Mouse (Mus musculus): ENCODE results near the gene Rpe65. TPM values are rescaled to one million over a fixed set of nuclear protein-coding genes. Genes with fewer than 3 reads are reported as not detected.
A peak's percentile ranks its signal among the peaks of the same experiment; 100 is the strongest.

Rpe65 gene
- polyA plus RNA-seq (2016; fragmentation: Nextera tagmentation; extraction: Ambion mirVana) = not detected in 2 replicates

DNA sequence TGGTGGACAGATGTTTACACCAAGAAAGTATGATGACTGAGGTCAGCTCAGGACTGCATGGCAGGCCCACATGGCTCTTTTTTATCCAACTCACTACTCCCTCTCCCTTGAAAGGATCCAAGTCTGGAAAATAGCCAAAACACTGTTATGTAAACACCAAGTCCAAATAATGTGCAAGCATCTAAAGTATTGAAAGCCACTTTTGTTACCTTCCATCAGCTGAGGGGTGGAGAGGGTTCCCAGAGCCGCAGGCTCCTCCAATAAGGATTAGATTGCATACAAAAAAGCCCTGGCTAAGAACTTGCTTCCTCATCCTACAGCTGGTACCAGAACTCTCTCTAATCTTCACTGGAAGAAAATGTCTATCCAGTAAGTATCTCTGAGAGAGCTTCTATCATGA lies at the start of gene Rpe65:
Gene Rpe65, plus strand, starts transcription at position 301 of the 400 bp plus-strand sequence.
- Histone ChIP-seq H3K9me3 (no peaks in the 10 kb centered on the region), H3K4me3 (no peak within 1 kb of the TSS), H3K27ac (no peak within 1 kb of the TSS), H3K27me3 (no peaks in the 10 kb centered on the region), H3K4me1 (no peaks in the 10 kb centered on the region), H3K4me2 (replicated peaks) (no peak within 1 kb of the TSS), H3K9ac (no peak within 1 kb of the TSS), H3K36me3 (no peaks in the 10 kb centered on the region)
- 74% methylated on average over 1 of the region's 1 CpGs for WGBS
- ATAC-seq (ENCODE audit: insufficient number of reproducible peaks, insufficient read depth, low FRiP score, low TSS enrichment) = no peak

DNA sequence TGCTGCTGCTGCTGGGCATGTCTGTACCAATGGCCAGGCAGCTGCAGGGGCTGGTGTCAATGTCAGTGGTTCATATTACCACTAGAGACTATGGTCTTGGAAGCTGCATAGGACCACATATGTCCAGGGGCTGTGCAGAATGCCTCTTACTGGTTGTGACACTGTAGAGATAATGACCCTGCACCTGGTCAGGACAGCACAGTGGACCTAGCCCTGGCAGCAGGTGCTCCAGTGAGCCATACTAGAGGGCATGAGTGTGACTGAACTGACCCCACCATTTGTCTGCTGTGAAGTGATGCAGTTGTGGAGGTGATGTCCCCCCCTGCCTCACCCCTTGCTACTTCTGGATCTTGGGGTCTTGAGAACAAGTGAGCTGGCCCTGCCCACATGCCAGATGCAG lies 48.8 kb upstream of the Rpe65 start:
- Histone ChIP-seq H3K9ac (no peak overlapping the region), H3K4me3 (no peak overlapping the region), H3K4me2 (replicated peaks) (no peak overlapping the region), H3K4me1 (no peaks in the 10 kb centered on the region), H3K27me3 (no peaks in the 10 kb centered on the region), H3K27ac (no peak overlapping the region), H3K9me3 (no peaks in the 10 kb centered on the region), H3K36me3 (no peaks in the 10 kb centered on the region)
- ATAC-seq (ENCODE audit: insufficient number of reproducible peaks, insufficient read depth, low FRiP score, low TSS enrichment) = peak; percentile 67; the same call in 1 of the 2 replicates

DNA sequence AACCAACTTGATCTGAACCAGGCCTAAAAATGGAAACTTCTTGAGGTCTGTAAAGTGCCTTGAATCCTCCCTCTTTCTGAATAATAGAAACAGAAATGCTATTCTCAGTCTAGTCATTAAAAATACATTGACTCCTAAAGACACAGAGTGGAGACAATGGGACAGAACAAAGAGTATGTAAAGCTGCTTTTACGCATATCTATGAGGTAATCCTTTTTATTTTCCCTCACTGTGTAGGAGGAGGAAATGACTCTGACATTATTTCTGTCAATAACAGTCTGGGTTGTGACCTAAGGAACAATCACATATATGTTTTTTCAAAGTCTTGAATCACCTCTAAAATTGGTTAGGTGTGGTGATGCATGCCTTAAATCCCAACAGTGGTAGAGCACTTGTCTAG lies 16.0 kb downstream of the Rpe65 start:
- no peak overlapping the region for H3K4me3 ChIP-seq
- 90% methylated on average over 1 of the region's 1 CpGs for WGBS

DNA sequence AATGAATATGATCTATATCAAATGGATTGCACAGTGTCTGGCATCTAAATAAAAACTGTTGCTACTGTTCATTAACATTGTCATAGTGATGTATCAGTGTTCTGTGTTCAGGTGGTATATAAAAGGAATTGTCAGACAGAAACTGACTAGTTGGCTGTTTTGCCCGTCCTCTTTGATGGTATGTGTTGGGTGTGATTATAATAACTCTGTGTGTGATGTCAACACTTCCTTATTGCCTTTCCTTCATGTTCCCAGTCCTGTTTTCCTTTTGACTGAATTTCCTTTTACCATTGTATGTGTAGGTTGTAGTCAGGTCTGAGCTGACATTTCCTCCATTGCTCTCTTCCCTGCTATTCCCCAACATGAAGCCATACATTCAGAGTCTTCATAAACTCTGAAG lies 22.1 kb downstream of the Rpe65 start:
- Histone ChIP-seq H3K27ac (no peak overlapping the region), H3K9ac (no peak overlapping the region), H3K27me3 (no peaks in the 10 kb centered on the region), H3K4me2 (replicated peaks) (no peak overlapping the region), H3K4me1 (no peaks in the 10 kb centered on the region), H3K4me3 (no peak overlapping the region), H3K36me3 (no peaks in the 10 kb centered on the region), H3K9me3 (no peaks in the 10 kb centered on the region)
- WGBS = 60% methylated on average over 1 of the region's 1 CpGs
- ATAC-seq (ENCODE audit: insufficient number of reproducible peaks, insufficient read depth, low FRiP score, low TSS enrichment) = no peak

More for the DNA sequence above, 16.0 kb downstream of the Rpe65 start:
- Histone ChIP-seq H3K4me1 (no peaks in the 10 kb centered on the region), H3K27ac (no peak overlapping the region), H3K36me3 (no peaks in the 10 kb centered on the region), H3K9ac (no peak overlapping the region), H3K27me3 (no peaks in the 10 kb centered on the region), H3K9me3 (no peaks in the 10 kb centered on the region), H3K4me2 (replicated peaks) (no peak overlapping the region)
- ATAC-seq (ENCODE audit: insufficient number of reproducible peaks, insufficient read depth, low FRiP score, low TSS enrichment) = no peak

DNA sequence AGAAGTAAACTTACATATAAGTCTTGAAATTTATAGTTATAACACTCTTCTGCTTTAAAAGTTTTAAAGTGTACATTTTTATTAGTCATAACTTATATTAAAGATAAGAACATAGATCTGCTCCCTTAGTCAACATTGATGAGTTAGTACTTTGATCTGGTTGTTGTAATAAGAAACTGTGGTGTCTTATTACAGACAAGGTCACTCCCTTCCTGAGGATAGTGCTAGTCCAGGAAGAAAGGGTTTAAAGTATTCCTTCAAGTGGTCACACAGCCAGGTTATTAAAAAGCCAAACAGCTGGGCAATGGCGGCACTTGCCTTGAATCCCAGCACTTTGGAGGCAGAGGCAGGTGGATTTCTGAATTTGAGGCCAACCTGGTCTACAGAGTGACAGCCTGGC lies 25.0 kb downstream of the Rpe65 start:
- Histone ChIP-seq H3K4me1 (no peaks in the 10 kb centered on the region), H3K27me3 (no peaks in the 10 kb centered on the region), H3K9ac (no peak overlapping the region), H3K36me3 (no peaks in the 10 kb centered on the region), H3K27ac (no peak overlapping the region), H3K9me3 (no peaks in the 10 kb centered on the region), H3K4me2 (replicated peaks) (no peak overlapping the region), H3K4me3 (no peak overlapping the region)
- no peak for ATAC-seq (ENCODE audit: insufficient number of reproducible peaks, insufficient read depth, low FRiP score, low TSS enrichment)
- 62% methylated on average over 1 of the region's 1 CpGs for WGBS

DNA sequence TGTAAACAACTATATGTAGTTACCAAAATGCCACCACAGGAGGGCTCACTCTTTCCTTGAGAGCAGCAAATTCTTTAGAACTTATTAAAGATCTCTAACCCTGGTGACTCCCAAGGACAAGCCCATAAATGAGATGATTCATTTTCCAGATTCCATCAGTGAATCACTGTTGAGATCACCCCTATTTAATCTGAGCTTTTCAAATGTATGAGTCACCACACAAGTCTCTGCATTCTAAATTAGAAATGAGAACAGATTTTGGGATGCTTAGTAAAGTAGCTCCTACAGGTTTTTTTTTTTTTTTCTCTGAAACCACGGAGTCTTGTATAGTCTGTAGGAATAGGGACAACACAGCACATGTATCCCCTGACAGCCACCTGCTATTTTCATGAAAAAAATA lies 61.8 kb downstream of the Rpe65 start:
- H3K4me2 ChIP-seq (replicated peaks) = no peak overlapping the region
- H3K4me1 ChIP-seq = no peaks in the 10 kb centered on the region
- no peaks in the 10 kb centered on the region for H3K27me3 ChIP-seq
- no peaks in the 10 kb centered on the region for H3K9me3 ChIP-seq
- no peak overlapping the region for H3K9ac ChIP-seq
- no peaks in the 10 kb centered on the region for H3K36me3 ChIP-seq
- no peak for ATAC-seq (ENCODE audit: insufficient number of reproducible peaks, insufficient read depth, low FRiP score, low TSS enrichment)
- WGBS = 66% methylated on average over 1 of the region's 1 CpGs
- H3K27ac ChIP-seq = no peak overlapping the region
- no peak overlapping the region for H3K4me3 ChIP-seq

DNA sequence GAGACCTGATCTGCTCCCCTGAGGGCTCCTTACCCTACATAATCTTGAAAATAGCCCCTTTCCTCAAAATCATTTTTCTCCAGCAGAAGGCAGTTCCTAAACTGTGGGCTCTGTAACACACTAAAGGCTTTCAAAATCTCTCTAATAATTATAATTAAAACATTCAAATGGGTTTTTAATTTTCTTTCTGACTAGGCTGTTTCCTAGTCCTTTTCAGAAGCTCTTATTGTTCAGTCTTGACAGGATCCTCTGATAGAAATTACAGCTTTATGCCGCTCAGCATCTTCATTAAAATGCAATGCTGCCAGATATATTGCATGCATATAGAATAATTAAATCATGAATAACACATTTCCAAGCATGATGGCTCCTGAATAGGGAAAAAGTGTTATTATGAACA lies 64.4 kb downstream of the Rpe65 start:
- Histone ChIP-seq H3K9me3 (no peaks in the 10 kb centered on the region), H3K4me2 (replicated peaks) (no peak overlapping the region), H3K4me1 (no peaks in the 10 kb centered on the region), H3K27me3 (no peaks in the 10 kb centered on the region), H3K9ac (no peak overlapping the region), H3K36me3 (no peaks in the 10 kb centered on the region), H3K4me3 (no peak overlapping the region), H3K27ac (no peak overlapping the region)
- WGBS = 86% methylated on average over 1 of the region's 1 CpGs
- no peak for ATAC-seq (ENCODE audit: insufficient number of reproducible peaks, insufficient read depth, low FRiP score, low TSS enrichment)

Other genes with a start within 250 kb of the Rpe65 start
- gene Depdc1a, start 103.7 kb upstream of the Rpe65 start, polyA plus RNA-seq (2016; fragmentation: Nextera tagmentation; extraction: Ambion mirVana) = 37.8 and 43.7 TPM in 2 replicates
- gene Wls, start 240.5 kb downstream of the Rpe65 start, polyA plus RNA-seq (2016; fragmentation: Nextera tagmentation; extraction: Ambion mirVana) = 148 and 164 TPM in 2 replicates

All from embryonic facial prominence, embryonic 12.5 days (tissue).